Mouse (Mus musculus): ENCODE results near the gene Sdc4.

The Sdc4 gene

DNA sequence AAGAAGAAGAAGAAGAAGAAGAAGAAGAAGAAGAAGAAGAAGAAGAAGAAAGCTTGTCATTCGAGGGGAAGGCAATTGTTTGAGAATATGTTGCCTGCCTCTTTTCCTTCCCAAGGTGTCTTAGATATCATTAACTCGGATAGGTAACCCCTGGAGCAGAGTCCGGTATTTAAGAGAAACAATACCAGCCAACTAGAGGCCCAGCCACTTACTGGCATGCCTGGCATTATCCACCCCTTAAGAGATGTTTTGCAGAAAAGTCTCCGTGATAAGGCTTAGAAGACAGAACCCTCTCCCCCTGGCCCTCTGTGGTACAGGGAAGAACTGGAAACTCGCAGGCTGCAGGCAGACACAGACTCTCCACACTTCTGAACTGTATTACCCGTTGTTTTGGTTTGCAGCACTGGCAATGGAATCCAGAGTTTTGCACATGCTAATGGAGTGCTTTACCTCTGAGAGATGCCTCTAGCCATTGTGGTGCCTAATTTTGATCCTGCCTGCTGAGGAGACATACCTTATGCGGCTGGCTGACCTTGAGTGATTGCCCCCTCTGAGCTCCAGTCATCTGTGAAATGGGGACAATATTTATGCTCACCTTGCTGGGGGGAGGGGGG is 10.3 kb upstream of the Sdc4 start:
- Histone ChIP-seq H3K27me3 (ENCODE audit: insufficient read depth, low read length) (peaks cover 10% of the 10 kb centered on the region; the same call in 1 of the 2 replicates), H3K9me3 (ENCODE audit: low read length) (0 out of 2 replicates have a peak, but pooled peaks cover 3% of the 10 kb centered on the region), H3K4me3 (replicated peaks; ENCODE audit: low read length) (no peak overlapping the region), H3K4me1 (replicated peaks; ENCODE audit: low read depth, low read length) (peaks cover 81% of the 10 kb centered on the region), H3K36me3 (ENCODE audit: insufficient read depth, low read length) (no peaks in the 10 kb centered on the region)
- TF ChIP-seq CTCF (conservative IDR thresholded peaks at IDR 0.05; ENCODE audit: low read length) (no peak), NANOG (IDR thresholded peaks at IDR 0.05; ENCODE audit: borderline replicate concordance, low read length) (no peak), POU5F1 (IDR thresholded peaks at IDR 0.05; ENCODE audit: borderline replicate concordance, low read length) (no peak)

DNA sequence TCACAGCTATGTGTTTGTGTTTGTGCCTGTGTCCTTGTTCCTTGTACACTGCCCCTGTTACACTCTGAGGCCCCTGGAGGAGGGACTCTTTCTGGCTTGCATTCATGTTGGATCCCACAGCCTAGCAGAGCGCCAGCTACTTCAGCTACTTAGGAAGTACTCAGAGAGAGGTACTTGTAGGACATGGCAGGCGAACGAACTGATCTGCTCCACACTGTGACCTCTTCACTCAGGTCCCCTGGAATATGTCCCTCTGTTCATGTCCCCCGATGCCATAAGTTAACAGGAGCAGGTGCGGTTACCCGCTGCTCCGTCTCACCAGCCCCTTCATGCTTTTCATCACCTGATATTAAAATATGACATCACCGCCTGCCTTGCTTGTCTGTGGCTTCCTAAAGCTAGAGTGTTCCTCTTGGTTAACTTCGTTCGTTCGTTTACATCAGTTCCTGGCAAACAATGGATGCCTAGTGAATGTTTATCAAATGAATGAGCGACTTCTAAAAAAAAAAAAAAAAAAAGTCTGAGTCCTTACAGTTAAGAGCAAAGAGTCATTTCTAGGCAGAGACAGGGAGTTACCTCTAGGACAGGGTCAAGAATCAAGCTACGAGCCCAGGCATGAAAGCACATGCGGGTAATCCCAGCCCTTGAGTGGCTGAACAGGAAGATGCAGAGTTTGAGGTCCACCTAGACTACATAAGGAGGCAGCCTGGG is 9.5 kb upstream of the Sdc4 start:
- Histone ChIP-seq H3K27me3 (ENCODE audit: insufficient read depth, low read length) (peaks cover 13% of the 10 kb centered on the region; the same call in 1 of the 2 replicates), H3K9me3 (ENCODE audit: low read length) (0 out of 2 replicates have a peak, but pooled peaks cover 3% of the 10 kb centered on the region), H3K4me1 (replicated peaks; ENCODE audit: low read depth, low read length) (peaks cover 74% of the 10 kb centered on the region), H3K36me3 (ENCODE audit: insufficient read depth, low read length) (no peaks in the 10 kb centered on the region), H3K4me3 (replicated peaks; ENCODE audit: low read length) (no peak overlapping the region)
- TF ChIP-seq NANOG (IDR thresholded peaks at IDR 0.05; ENCODE audit: borderline replicate concordance, low read length) (no peak), POU5F1 (IDR thresholded peaks at IDR 0.05; ENCODE audit: borderline replicate concordance, low read length) (no peak), CTCF (conservative IDR thresholded peaks at IDR 0.05; ENCODE audit: low read length) (no peak)

DNA sequence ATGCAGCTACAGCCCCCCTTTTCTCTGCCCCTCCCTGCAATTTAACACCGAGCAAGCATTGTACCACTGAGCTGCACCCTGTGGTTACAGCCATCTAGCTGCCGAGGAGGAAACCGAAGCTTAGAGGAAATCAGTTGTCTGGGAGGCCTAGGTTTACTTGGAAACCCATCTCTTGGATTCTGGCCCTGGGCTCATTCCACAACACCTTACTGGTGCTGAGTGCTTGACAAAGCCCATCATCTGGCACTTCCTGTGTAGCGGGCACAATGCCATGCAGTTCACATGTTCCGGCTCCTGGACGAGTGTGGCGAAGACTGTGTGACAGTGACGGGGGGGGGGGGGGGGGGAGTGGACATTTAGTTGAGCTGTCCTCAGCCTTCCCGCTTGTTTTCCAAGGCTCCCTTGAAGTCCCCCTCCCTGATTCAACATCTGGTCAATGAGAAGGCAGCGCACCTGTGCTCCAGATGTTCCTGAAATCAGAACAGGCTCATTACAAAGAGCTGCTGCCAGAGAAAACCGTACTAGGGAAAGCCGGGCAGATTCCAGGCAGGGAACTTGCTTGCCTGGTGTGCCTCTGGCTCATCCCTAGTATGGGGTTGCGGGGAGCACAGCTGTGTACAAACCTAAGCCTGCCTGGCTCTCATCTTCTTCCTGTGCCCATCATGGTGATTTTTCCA is 8.5 kb upstream of the Sdc4 start:
- H3K4me3 ChIP-seq (replicated peaks; ENCODE audit: low read length), result 0 out of 2 replicates have a peak overlapping the region, but pooled peaks have one; percentile 10
- 0 out of 2 replicates have a peak, but pooled peaks cover 3% of the 10 kb centered on the region for H3K9me3 ChIP-seq (ENCODE audit: low read length)
- peaks cover 66% of the 10 kb centered on the region for H3K4me1 ChIP-seq (replicated peaks; ENCODE audit: low read depth, low read length)
- H3K36me3 ChIP-seq (ENCODE audit: insufficient read depth, low read length), result no peaks in the 10 kb centered on the region
- no peak for TF ChIP-seq CTCF (conservative IDR thresholded peaks at IDR 0.05; ENCODE audit: low read length)
- peak; percentile 3; the same call in 1 of the 2 replicates for TF ChIP-seq NANOG (IDR thresholded peaks at IDR 0.05; ENCODE audit: borderline replicate concordance, low read length)
- peaks cover 13% of the 10 kb centered on the region; the same call in 1 of the 2 replicates for H3K27me3 ChIP-seq (ENCODE audit: insufficient read depth, low read length)

DNA sequence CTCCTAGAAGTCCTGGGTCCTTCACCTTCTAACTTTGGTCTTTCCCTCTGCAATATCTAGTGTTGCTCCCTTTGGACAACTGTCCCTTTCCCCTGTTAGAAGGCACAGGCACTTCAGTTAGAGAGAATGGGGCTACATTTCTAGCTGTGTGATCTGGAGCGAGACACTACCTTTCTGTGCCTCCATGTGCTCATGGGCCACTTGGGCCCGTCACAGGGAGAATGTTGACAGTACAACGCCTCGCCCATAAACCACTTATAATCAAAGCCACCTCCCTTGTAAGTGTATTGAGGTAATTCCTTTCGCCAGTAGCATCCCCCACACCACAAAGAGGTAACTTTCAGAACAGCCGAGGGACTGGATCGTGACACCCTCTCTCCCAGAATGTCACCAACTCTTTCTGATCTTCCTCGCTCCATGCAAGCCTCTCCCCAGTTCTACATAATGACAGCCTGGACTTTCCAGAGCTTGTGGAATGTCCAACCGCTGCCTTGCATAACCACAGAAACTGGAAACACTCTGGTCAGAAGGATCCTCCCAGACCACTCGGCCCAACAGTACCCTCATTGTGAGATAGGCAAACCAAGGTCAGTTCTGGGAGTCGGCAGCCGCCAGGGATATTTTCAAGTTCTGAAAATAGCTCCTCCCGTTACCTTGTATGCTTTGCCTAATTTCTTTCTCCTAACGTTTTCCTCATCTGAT is 5.8 kb upstream of the Sdc4 start:
- no peak overlapping the region for H3K4me3 ChIP-seq (replicated peaks; ENCODE audit: low read length)
- peaks cover 14% of the 10 kb centered on the region; the same call in 1 of the 2 replicates for H3K27me3 ChIP-seq (ENCODE audit: insufficient read depth, low read length)
- 0 out of 2 replicates have a peak, but pooled peaks cover 3% of the 10 kb centered on the region for H3K9me3 ChIP-seq (ENCODE audit: low read length)
- TF ChIP-seq POU5F1 (IDR thresholded peaks at IDR 0.05; ENCODE audit: borderline replicate concordance, low read length), result no peak
- TF ChIP-seq CTCF (conservative IDR thresholded peaks at IDR 0.05; ENCODE audit: low read length), result no peak
- TF ChIP-seq NANOG (IDR thresholded peaks at IDR 0.05; ENCODE audit: borderline replicate concordance, low read length), result no peak
- peaks cover 52% of the 10 kb centered on the region for H3K4me1 ChIP-seq (replicated peaks; ENCODE audit: low read depth, low read length)
- H3K36me3 ChIP-seq (ENCODE audit: insufficient read depth, low read length), result no peaks in the 10 kb centered on the region

DNA sequence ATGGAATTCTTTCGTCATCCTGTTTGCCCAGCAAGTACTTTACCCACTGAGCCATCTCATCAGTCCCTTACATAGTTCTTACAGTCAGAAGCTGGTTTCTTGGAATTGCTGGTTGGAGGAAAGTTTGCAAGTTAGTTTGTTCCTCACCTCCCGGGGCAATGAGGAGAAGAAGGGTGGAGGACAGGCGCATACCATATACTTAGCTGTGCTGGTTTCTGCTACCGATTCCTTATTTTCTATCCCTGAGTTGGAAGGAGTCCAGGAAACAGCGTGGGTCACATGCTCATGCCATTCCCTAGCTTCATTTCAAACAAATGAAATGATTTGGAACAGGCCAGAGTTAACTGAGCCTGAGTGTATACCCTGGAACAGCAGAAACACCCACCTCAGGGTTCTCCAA is 5.2 kb upstream of the Sdc4 start:
- H3K4me1 ChIP-seq (replicated peaks; ENCODE audit: low read depth, low read length), result peaks cover 52% of the 10 kb centered on the region
- 0 out of 2 replicates have a peak, but pooled peaks cover 3% of the 10 kb centered on the region for H3K9me3 ChIP-seq (ENCODE audit: low read length)
- H3K36me3 ChIP-seq (ENCODE audit: insufficient read depth, low read length), result no peaks in the 10 kb centered on the region
- H3K4me3 ChIP-seq (replicated peaks; ENCODE audit: low read length), result no peak overlapping the region
- TF ChIP-seq CTCF (conservative IDR thresholded peaks at IDR 0.05; ENCODE audit: low read length), result no peak
- no peak for TF ChIP-seq NANOG (IDR thresholded peaks at IDR 0.05; ENCODE audit: borderline replicate concordance, low read length)
- TF ChIP-seq POU5F1 (IDR thresholded peaks at IDR 0.05; ENCODE audit: borderline replicate concordance, low read length), result no peak
- H3K27me3 ChIP-seq (ENCODE audit: insufficient read depth, low read length), result peaks cover 19% of the 10 kb centered on the region; the same call in 1 of the 2 replicates

DNA sequence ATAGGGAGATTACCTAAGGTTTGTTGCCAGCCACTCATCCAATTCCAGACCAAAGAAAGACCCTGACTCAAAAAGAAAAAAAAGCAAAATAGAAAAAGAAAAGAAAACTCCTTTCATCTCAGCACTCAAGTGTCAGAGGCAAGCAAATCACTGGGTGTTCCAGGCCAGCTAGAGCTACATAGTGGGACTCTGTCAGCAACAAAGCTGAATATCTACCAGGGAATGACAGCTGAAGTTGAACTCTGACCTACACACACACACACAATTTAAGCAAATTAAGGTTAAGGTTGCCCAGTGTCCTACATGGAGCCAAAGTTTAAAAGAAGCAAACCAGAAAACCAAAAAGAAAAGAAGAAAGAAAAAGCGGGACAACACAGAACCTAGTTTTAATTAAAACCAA is 4.5 kb upstream of the Sdc4 start:
- 0 out of 2 replicates have a peak, but pooled peaks cover 3% of the 10 kb centered on the region for H3K9me3 ChIP-seq (ENCODE audit: low read length)
- H3K36me3 ChIP-seq (ENCODE audit: insufficient read depth, low read length), result no peaks in the 10 kb centered on the region
- no peak overlapping the region for H3K4me3 ChIP-seq (replicated peaks; ENCODE audit: low read length)
- peaks cover 22% of the 10 kb centered on the region for H3K27me3 ChIP-seq (ENCODE audit: insufficient read depth, low read length)
- TF ChIP-seq CTCF (conservative IDR thresholded peaks at IDR 0.05; ENCODE audit: low read length) (no peak), POU5F1 (IDR thresholded peaks at IDR 0.05; ENCODE audit: borderline replicate concordance, low read length) (no peak), NANOG (IDR thresholded peaks at IDR 0.05; ENCODE audit: borderline replicate concordance, low read length) (no peak)
- H3K4me1 ChIP-seq (replicated peaks; ENCODE audit: low read depth, low read length), result peaks cover 52% of the 10 kb centered on the region

DNA sequence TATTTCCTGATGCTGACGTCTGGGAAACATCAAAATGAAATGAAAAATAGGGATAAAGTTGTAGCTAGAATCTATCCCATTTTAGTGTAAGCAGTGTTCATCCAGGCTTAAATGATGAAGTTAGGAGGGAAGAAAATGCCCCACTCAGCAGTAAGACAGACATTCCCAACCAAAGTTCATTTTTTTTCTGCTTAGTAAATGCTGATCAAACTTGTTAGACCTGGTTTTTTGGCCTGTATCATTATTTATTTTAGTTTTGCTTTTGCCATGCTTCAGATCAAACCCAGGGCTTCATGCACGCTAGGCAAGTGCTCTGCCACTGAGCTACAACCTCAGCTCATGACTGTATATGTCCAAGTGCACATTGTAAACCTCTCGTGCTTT is 2.4 kb upstream of the Sdc4 start:
- 0 out of 2 replicates have a peak, but pooled peaks cover 3% of the 10 kb centered on the region for H3K36me3 ChIP-seq (ENCODE audit: insufficient read depth, low read length)
- no peak for TF ChIP-seq POU5F1 (IDR thresholded peaks at IDR 0.05; ENCODE audit: borderline replicate concordance, low read length)
- TF ChIP-seq NANOG (IDR thresholded peaks at IDR 0.05; ENCODE audit: borderline replicate concordance, low read length), result no peak
- no peak for TF ChIP-seq CTCF (conservative IDR thresholded peaks at IDR 0.05; ENCODE audit: low read length)
- H3K4me1 ChIP-seq (replicated peaks; ENCODE audit: low read depth, low read length), result peaks cover 49% of the 10 kb centered on the region
- peaks cover 38% of the 10 kb centered on the region for H3K27me3 ChIP-seq (ENCODE audit: insufficient read depth, low read length)
- H3K4me3 ChIP-seq (replicated peaks; ENCODE audit: low read length), result no peak overlapping the region
- H3K9me3 ChIP-seq (ENCODE audit: low read length), result 0 out of 2 replicates have a peak, but pooled peaks cover 3% of the 10 kb centered on the region
